In the genomic region with DNA sequence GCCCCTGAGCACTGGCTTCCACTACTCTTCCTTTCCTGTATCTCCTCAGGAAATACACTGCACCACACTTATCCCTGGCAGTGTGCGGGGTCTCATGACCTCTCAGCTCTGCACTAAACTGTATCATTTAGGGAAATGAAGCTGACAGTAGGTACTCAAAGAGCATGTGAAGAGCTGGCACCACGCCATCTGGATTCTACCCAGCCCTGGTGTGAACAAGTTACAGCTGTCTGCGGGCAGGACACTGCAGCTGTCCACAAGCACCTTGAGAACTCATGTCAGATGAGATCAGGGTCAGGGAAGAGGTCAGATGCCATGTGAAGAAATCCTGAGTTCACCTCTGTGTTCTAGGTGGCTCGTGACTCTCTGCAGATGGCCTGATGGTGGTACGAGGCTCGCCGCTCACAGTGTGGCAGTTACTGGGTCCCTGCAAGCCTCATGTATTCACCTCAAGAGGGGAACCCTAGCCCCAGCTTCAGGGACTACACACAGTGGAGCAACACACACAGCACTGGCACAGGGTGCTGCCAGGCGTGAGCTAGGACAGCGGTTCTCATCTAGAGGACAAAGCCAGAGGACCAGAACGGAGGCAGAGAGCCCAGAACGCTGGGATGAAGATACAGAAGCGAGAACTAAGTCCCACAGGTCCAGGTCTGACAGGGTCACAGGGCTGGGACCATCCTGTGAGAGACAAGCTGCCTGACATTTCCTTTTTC, we compare ENCODE assay signal across 8 mouse cellular contexts. TPM values are rescaled to one million over a fixed set of nuclear protein-coding genes. Genes with fewer than 3 reads are reported as not detected.
DNase-seq lines count a peak whose midpoint lies in the region; ATAC-seq and TF ChIP-seq lines count a peak whose summit lies in the region.

No protein-coding gene starts in this region.

- DNase-seq in left cerebral cortex, adult 2 months (ENCODE audit: extremely low spot score in 1 of 2, low spot score in 2 of 2): no peak
- no peak for DNase-seq in left cerebral cortex, adult 8-10 months (ENCODE audit: low spot score in 2 of 2)
- DNase-seq in adrenal gland, postnatal 36 days: peak; percentile 58 to 64
- DNase-seq in heart, postnatal 14 days: peak; percentile 58 to 65
- DNase-seq in layer of hippocampus, postnatal 36 days: no peak
- no peak for DNase-seq in cerebellum, postnatal 36 days

- H3K9me3 ChIP-seq in lung, embryonic 16.5 days (ENCODE audit: control insufficient read depth, low read length): no peaks in the 10 kb centered on the region
- H3K9me3 ChIP-seq in midbrain, embryonic 15.5 days: no peaks in the 10 kb centered on the region

- WGBS in lung, embryonic 16.5 days: 47% methylated on average over 12 of the region's 12 CpGs
- WGBS in midbrain, embryonic 15.5 days: 88% methylated on average over 12 of the region's 12 CpGs

- H3K27ac ChIP-seq in left cerebral cortex, adult 2 months: peak overlapping the region; percentile 40; the same call in 1 of the 2 replicates
- H3K27ac ChIP-seq in lung, embryonic 16.5 days (ENCODE audit: low read length): peak overlapping the region; percentile 93; the same call in 1 of the 2 replicates
- no peak overlapping the region for H3K27ac ChIP-seq in midbrain, embryonic 15.5 days

- no peaks in the 10 kb centered on the region for H3K27me3 ChIP-seq in lung, embryonic 16.5 days (ENCODE audit: control insufficient read depth, insufficient read depth, low read depth, low read length)
- H3K27me3 ChIP-seq in midbrain, embryonic 15.5 days (replicated peaks): no peaks in the 10 kb centered on the region

- peaks cover 9% of the 10 kb centered on the region for H3K36me3 ChIP-seq in lung, embryonic 16.5 days (ENCODE audit: control insufficient read depth, insufficient read depth, low read length)
- H3K36me3 ChIP-seq in midbrain, embryonic 15.5 days (replicated peaks): 0 out of 2 replicates have a peak, but pooled peaks cover under 1% of the 10 kb centered on the region

- H3K4me3 ChIP-seq in left cerebral cortex, adult 2 months: no peak overlapping the region
- no peak overlapping the region for H3K4me3 ChIP-seq in lung, embryonic 16.5 days (ENCODE audit: low read length)
- H3K4me3 ChIP-seq in midbrain, embryonic 15.5 days: no peak overlapping the region

- TF ChIP-seq CTCF in left cerebral cortex, adult 2 months (IDR thresholded peaks at IDR 0.05): no peak

- intact Hi-C loops in left cerebral cortex, adult 2 months (cut with DNase I): no loop called here
- intact Hi-C loops in heart, postnatal 14 days (cut with DNase I): no loop called here

- H3K4me1 ChIP-seq in lung, embryonic 16.5 days (replicated peaks; ENCODE audit: control insufficient read depth, insufficient read depth, low read length): peaks cover 35% of the 10 kb centered on the region
- H3K4me1 ChIP-seq in midbrain, embryonic 15.5 days: peaks cover 36% of the 10 kb centered on the region

- ATAC-seq in lung, embryonic 16.5 days (ENCODE audit: low read depth): no peak
- ATAC-seq in midbrain, embryonic 15.5 days (replicated peaks): no peak

- H3K4me2 ChIP-seq in lung, embryonic 16.5 days (ENCODE audit: low read depth, low read length): no peak overlapping the region
- no peak overlapping the region for H3K4me2 ChIP-seq in midbrain, embryonic 15.5 days

- no peak overlapping the region for H3K9ac ChIP-seq in lung, embryonic 16.5 days (ENCODE audit: low read length)
- no peak overlapping the region for H3K9ac ChIP-seq in midbrain, embryonic 15.5 days

RNA-seq across cellular contexts. Expression of a gene that starts 30.8 kb away (rescaled TPM):
- total RNA-seq in left cerebral cortex, adult 2 months (2021): 100 to 1,000 TPM; 178 to 181 TPM
- total RNA-seq in left cerebral cortex, adult 8-10 months (2022): 100 to 1,000 TPM; 159 to 187 (median 173) TPM
- 100 to 1,000 TPM; 179 to 206 TPM for total RNA-seq in adrenal gland, postnatal 36 days (2021)
- 100 to 1,000 TPM; 215 to 228 TPM for total RNA-seq in heart, postnatal 14 days (2021)
- 211 and 234 TPM in 2 replicates for polyA plus RNA-seq in lung, embryonic 16.5 days (2015; fragmentation: Nextera tagmentation; extraction: Ambion mirVana)
- 100 to 1,000 TPM; 160 to 180 TPM for total RNA-seq in layer of hippocampus, postnatal 36 days (2021)
- polyA plus RNA-seq in midbrain, embryonic 15.5 days (2015; fragmentation: Nextera tagmentation; extraction: Ambion mirVana): 372 and 386 TPM in 2 replicates

RNA-seq across cellular contexts. Expression of a gene that starts 31.7 kb away (rescaled TPM):
- total RNA-seq in left cerebral cortex, adult 2 months (2021): 10 to 100 TPM; 69.6 to 72.8 TPM
- total RNA-seq in left cerebral cortex, adult 8-10 months (2022): 10 to 100 TPM; 68.6 to 73.0 (median 70.5) TPM
- 10 to 100 TPM; 43.4 to 53.4 TPM for total RNA-seq in adrenal gland, postnatal 36 days (2021)
- 10 to 100 TPM; 33.9 to 38.5 TPM for total RNA-seq in heart, postnatal 14 days (2021)
- 13.0 and 14.4 TPM in 2 replicates for polyA plus RNA-seq in lung, embryonic 16.5 days (2015; fragmentation: Nextera tagmentation; extraction: Ambion mirVana)
- total RNA-seq in layer of hippocampus, postnatal 36 days (2021): 100 to 1,000 TPM in 1 of 2 experiments, 10 to 100 TPM in 1; 93.6 to 102 TPM
- polyA plus RNA-seq in midbrain, embryonic 15.5 days (2015; fragmentation: Nextera tagmentation; extraction: Ambion mirVana): 25.4 and 28.0 TPM in 2 replicates

RNA-seq across cellular contexts. Expression of a gene that starts 42.4 kb away (rescaled TPM):
- total RNA-seq in left cerebral cortex, adult 2 months (2021): 100 to 1,000 TPM in 1 of 2 experiments, 10 to 100 TPM in 1; 97.8 to 104 TPM
- total RNA-seq in left cerebral cortex, adult 8-10 months (2022): 100 to 1,000 TPM in 3 of 4 experiments, 10 to 100 TPM in 1; 94.5 to 107 (median 104) TPM
- 10 to 100 TPM; 45.4 to 54.8 TPM for total RNA-seq in adrenal gland, postnatal 36 days (2021)
- 10 to 100 TPM; 74.4 to 93.8 TPM for total RNA-seq in heart, postnatal 14 days (2021)
- polyA plus RNA-seq in lung, embryonic 16.5 days (2015; fragmentation: Nextera tagmentation; extraction: Ambion mirVana): 12.0 and 12.9 TPM in 2 replicates
- total RNA-seq in layer of hippocampus, postnatal 36 days (2021): 100 to 1,000 TPM; 106 to 108 TPM
- polyA plus RNA-seq in midbrain, embryonic 15.5 days (2015; fragmentation: Nextera tagmentation; extraction: Ambion mirVana): 34.5 and 36.5 TPM in 2 replicates

Comparison
In these comparisons a context has a peak if more than half of its experiments do, and no peak if none do; other contexts are left out.
1. DNase-seq: peak in adrenal gland, postnatal 36 days (2 of 2) and heart, postnatal 14 days (2 of 2); none in left cerebral cortex, adult 2 months (0 of 2), left cerebral cortex, adult 8-10 months (0 of 2), layer of hippocampus, postnatal 36 days (0 of 2) and cerebellum, postnatal 36 days (0 of 2).